Mouse (Mus musculus): ENCODE measurements around the gene Cnn3. TPM values are rescaled to one million over a fixed set of nuclear protein-coding genes. Genes with fewer than 3 reads are reported as not detected.

Cnn3 gene
- polyA plus RNA-seq, 1 experiment from 2014 or later: 655 TPM

- no peak for DNase-seq (ENCODE audit: low spot score)
- no peaks in the 10 kb centered on the region for H3K9me3 ChIP-seq
- WGBS: 45% methylated on average over 5 of the region's 5 CpGs
- no peak overlapping the region for H3K4me3 ChIP-seq
- peak overlapping the region; percentile 63; the same call in 1 of the 2 replicates for H3K27ac ChIP-seq
- peaks cover 20% of the 10 kb centered on the region for H3K4me1 ChIP-seq
- 0 out of 2 replicates have a peak, but pooled peaks cover 4% of the 10 kb centered on the region for H3K36me3 ChIP-seq
- H3K27me3 ChIP-seq (ENCODE audit: insufficient read depth, poor library complexity, severe bottlenecking): no peaks in the 10 kb centered on the region
Measured at GRCm38 (mm10) chr3:121490941-121491340, 64.6 kb downstream of the Cnn3 start.

- no peaks in the 10 kb centered on the region for H3K9me3 ChIP-seq
- H3K4me3 ChIP-seq: no peak overlapping the region
- peaks cover 20% of the 10 kb centered on the region for H3K4me1 ChIP-seq
- WGBS: 53% methylated on average over 5 of the region's 5 CpGs
- no peak overlapping the region for H3K27ac ChIP-seq
- 0 out of 2 replicates have a peak, but pooled peaks cover 4% of the 10 kb centered on the region for H3K36me3 ChIP-seq
- H3K27me3 ChIP-seq (ENCODE audit: insufficient read depth, poor library complexity, severe bottlenecking): no peaks in the 10 kb centered on the region
- no peak for DNase-seq (ENCODE audit: low spot score)
Measured at GRCm38 (mm10) chr3:121492026-121492425, 65.7 kb downstream of the Cnn3 start.

GRCm38 (mm10) chr3:121493997-121494421 is 67.7 kb downstream of the Cnn3 start:
- H3K4me1 ChIP-seq: peaks cover 20% of the 10 kb centered on the region
- H3K27ac ChIP-seq: no peak overlapping the region
- WGBS: 82% methylated on average over 7 of the region's 7 CpGs
- H3K36me3 ChIP-seq: 0 out of 2 replicates have a peak, but pooled peaks cover 4% of the 10 kb centered on the region
- no peaks in the 10 kb centered on the region for H3K27me3 ChIP-seq (ENCODE audit: insufficient read depth, poor library complexity, severe bottlenecking)
- no peaks in the 10 kb centered on the region for H3K9me3 ChIP-seq
- no peak overlapping the region for H3K4me3 ChIP-seq
- no peak for DNase-seq (ENCODE audit: low spot score)

GRCm38 (mm10) chr3:121500225-121500624 is 73.9 kb downstream of the Cnn3 start:
- DNase-seq (ENCODE audit: low spot score): no peak
- Histone ChIP-seq H3K27me3 (ENCODE audit: insufficient read depth, poor library complexity, severe bottlenecking) (peaks cover 5% of the 10 kb centered on the region; the same call in 1 of the 2 replicates), H3K4me1 (peaks cover 20% of the 10 kb centered on the region), H3K36me3 (0 out of 2 replicates have a peak, but pooled peaks cover 2% of the 10 kb centered on the region), H3K4me3 (no peak overlapping the region), H3K9me3 (no peaks in the 10 kb centered on the region), H3K27ac (peak overlapping the region; percentile 10; the same call in 1 of the 2 replicates)
- WGBS: 50% methylated on average over 10 of the region's 10 CpGs

GRCm38 (mm10) chr3:121500734-121501133 is 74.4 kb downstream of the Cnn3 start:
- 20% methylated on average over 5 of the region's 5 CpGs for WGBS
- no peak for DNase-seq (ENCODE audit: low spot score)
- Histone ChIP-seq H3K27me3 (ENCODE audit: insufficient read depth, poor library complexity, severe bottlenecking) (peaks cover 5% of the 10 kb centered on the region; the same call in 1 of the 2 replicates), H3K4me1 (peaks cover 20% of the 10 kb centered on the region), H3K27ac (no peak overlapping the region), H3K36me3 (no peaks in the 10 kb centered on the region), H3K4me3 (no peak overlapping the region), H3K9me3 (no peaks in the 10 kb centered on the region)

GRCm38 (mm10) chr3:121504927-121505487 is 78.7 kb downstream of the Cnn3 start:
- Histone ChIP-seq H3K27me3 (ENCODE audit: insufficient read depth, poor library complexity, severe bottlenecking) (peaks cover 5% of the 10 kb centered on the region; the same call in 1 of the 2 replicates), H3K4me1 (peaks cover 30% of the 10 kb centered on the region), H3K27ac (no peak overlapping the region), H3K4me3 (no peak overlapping the region), H3K9me3 (no peaks in the 10 kb centered on the region), H3K36me3 (no peaks in the 10 kb centered on the region)
- 55% methylated on average over 8 of the region's 8 CpGs for WGBS
- DNase-seq (ENCODE audit: low spot score): no peak

- no peak for DNase-seq (ENCODE audit: low spot score)
- 90% methylated on average over 8 of the region's 8 CpGs for WGBS
- Histone ChIP-seq H3K27ac (no peak overlapping the region), H3K9me3 (no peaks in the 10 kb centered on the region), H3K4me1 (peaks cover 22% of the 10 kb centered on the region), H3K36me3 (no peaks in the 10 kb centered on the region), H3K27me3 (ENCODE audit: insufficient read depth, poor library complexity, severe bottlenecking) (peaks cover 5% of the 10 kb centered on the region; the same call in 1 of the 2 replicates), H3K4me3 (no peak overlapping the region)
Measured at GRCm38 (mm10) chr3:121506175-121506574, 79.9 kb downstream of the Cnn3 start.

- DNase-seq (ENCODE audit: low spot score): no peak
- WGBS: 76% methylated on average over 7 of the region's 7 CpGs
- no peak overlapping the region for H3K4me3 ChIP-seq
- H3K4me1 ChIP-seq: peaks cover 16% of the 10 kb centered on the region
- no peak overlapping the region for H3K27ac ChIP-seq
- no peaks in the 10 kb centered on the region for H3K36me3 ChIP-seq
- no peaks in the 10 kb centered on the region for H3K9me3 ChIP-seq
- H3K27me3 ChIP-seq (ENCODE audit: insufficient read depth, poor library complexity, severe bottlenecking): peaks cover under 1% of the 10 kb centered on the region; the same call in 1 of the 2 replicates
Measured at GRCm38 (mm10) chr3:121506756-121507155, 80.5 kb downstream of the Cnn3 start.

GRCm38 (mm10) chr3:121507678-121508077 is 81.4 kb downstream of the Cnn3 start:
- H3K27ac ChIP-seq: no peak overlapping the region
- H3K27me3 ChIP-seq (ENCODE audit: insufficient read depth, poor library complexity, severe bottlenecking): no peaks in the 10 kb centered on the region
- peaks cover 16% of the 10 kb centered on the region for H3K4me1 ChIP-seq
- no peaks in the 10 kb centered on the region for H3K36me3 ChIP-seq
- DNase-seq (ENCODE audit: low spot score): no peak
- H3K9me3 ChIP-seq: no peaks in the 10 kb centered on the region
- no peak overlapping the region for H3K4me3 ChIP-seq
- 92% methylated on average over 14 of the region's 14 CpGs for WGBS

Other genes with a start within 250 kb of the Cnn3 start
- gene Tmem56, start 143.4 kb upstream of the Cnn3 start, polyA plus RNA-seq (2016; fragmentation: Nextera tagmentation; extraction: Ambion mirVana): 3.0 and 3.5 TPM in 2 replicates
- 40.1 and 44.5 TPM in 2 replicates for gene Alg14, start 134.7 kb upstream of the Cnn3 start, polyA plus RNA-seq (2016; fragmentation: Nextera tagmentation; extraction: Ambion mirVana)
- gene Slc44a3, start 105.9 kb downstream of the Cnn3 start, polyA plus RNA-seq (2016; fragmentation: Nextera tagmentation; extraction: Ambion mirVana): 1.1 and 1.3 TPM in 2 replicates
- gene 4930432M17Rik, start 244.3 kb downstream of the Cnn3 start, polyA plus RNA-seq (2016; fragmentation: Nextera tagmentation; extraction: Ambion mirVana): not detected in 2 replicates